Mouse (Mus musculus) B cell, adult 67 days (primary cell): ENCODE measurements around the gene Pus7. TPM values are rescaled to one million over a fixed set of nuclear protein-coding genes. Genes with fewer than 3 reads are reported as not detected.

Experiments
- total RNA-seq, 2 experiments: library from RNA; stranded (reverse); gene quantifications; 4 replicates each; pipeline ENCODE4 v1.2.4; 2023

Pus7 gene
- 10 to 100 TPM; 23.6 to 26.2 TPM for total RNA-seq

DNA sequence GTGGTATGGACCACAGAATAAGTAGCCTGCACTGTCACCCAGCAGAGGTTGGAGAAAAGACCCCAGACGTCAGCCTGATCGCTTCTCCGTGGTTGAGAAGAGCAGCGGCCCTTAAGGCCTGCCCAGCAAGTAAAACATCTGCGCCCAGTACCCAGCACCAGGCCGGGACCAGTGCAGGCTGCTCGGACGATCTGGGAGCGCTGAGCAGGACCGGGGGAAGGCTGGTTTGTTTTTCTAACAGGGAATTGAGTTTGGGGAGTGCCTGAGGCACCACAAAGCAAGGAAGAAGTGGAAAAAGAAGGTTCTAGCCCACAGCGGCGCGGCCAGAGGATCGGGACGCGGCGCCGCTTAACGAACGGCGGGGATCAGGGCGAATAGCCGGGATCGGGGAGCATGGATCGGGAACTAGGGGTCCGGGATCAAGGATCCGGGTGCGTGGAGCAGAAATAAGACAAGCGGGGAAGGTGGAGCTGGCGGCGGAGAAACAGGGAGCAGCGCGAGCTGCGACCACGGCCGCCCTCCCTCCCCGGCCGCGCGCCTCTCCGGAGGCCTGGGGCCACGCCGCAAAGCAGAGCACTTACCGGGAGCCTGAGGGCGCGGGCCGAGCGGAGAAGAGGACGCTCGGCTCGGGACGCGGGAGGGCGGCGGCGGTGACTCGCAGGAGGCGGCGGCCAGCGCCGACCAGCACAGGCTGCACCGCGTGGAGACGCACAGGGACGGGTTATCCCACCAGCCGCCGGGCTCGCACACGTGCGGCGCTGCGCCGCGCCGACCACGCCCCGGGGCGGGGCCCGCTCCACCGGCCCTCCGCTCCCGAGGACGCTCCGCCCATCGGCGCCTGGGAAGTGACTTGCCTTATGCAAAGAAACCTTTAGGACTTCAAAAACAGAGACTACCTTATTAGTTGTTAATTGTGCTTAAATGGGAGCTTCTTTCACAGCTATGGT, at the start of gene Pus7:
Gene Pus7 (minus strand): TSS at position 781 of the 947 bp plus-strand sequence.

GRCm38 (mm10) chr5:23787536-23788389, 4.3 kb upstream of the Pus7 start, which contains the start of gene Rint1:
Gene Rint1 (plus strand): TSS chr5:23787711.

Other genes with a start within 250 kb of the Pus7 start
- gene Srpk2, start 99.1 kb downstream of the Pus7 start, total RNA-seq, result 10 to 100 TPM; 59.7 to 72.8 TPM
- gene Rint1, start 4.0 kb upstream of the Pus7 start, total RNA-seq, result 10 to 100 TPM; 28.9 to 31.8 TPM
- 10 to 100 TPM; 36.5 to 41.1 TPM for gene Tomm7, start 60.5 kb upstream of the Pus7 start, total RNA-seq
- gene Fam126a, start 247.0 kb upstream of the Pus7 start, total RNA-seq, result 10 to 100 TPM; 33.8 to 36.2 TPM